Mouse (Mus musculus) heart, adult 2 months (tissue): ENCODE results near the gene Srr.

Experiments used
- CTCF ChIP-seq: fragments of 200-600 bp; IDR thresholded peaks from 2 replicates; pipeline ENCODE4 v1.8.1; 2022; ENCODE audit warnings: antibody characterized with exemption, mild to moderate bottlenecking, moderate library complexity
- EP300 ChIP-seq: fragments of 200-500 bp; IDR thresholded peaks from 2 replicates; pipeline ENCODE4 v1.6.1; 2011; ENCODE audit warnings: low read depth, low read length, control low read depth; ENCODE audit not compliant: insufficient read depth

DNA sequence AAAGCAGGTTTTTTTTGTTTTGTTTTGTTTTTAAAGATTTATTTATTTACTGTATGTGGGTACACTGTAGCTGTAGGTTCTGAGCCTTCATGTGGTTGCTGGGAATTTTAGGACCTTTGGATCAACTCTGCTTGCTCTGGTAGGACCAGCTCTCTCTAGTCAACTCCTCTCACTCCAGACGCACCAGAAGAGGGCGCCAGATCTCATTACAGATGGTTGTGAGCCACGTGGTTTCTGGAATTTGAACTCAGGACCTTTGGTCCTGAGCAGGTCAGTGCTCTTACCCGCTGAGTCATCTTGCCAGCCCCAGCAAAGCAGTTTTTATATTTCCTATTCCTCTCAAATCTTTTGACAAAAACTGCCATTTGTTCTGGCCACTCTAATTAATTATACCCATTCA, 1.6 kb downstream of the Srr start:
- TF ChIP-seq EP300 = no peak
- TF ChIP-seq CTCF = peak; percentile 57
